Mouse (Mus musculus) limb, embryonic 11.5 days (tissue): ENCODE measurements at regions not wholly inside any gene's neighbourhood (a gene's known extent, or its start where the extent isn't known, plus 50 kb on each side); places are given as distances from the start of the nearest gene placed in this dataset.

Experiments used
- ATAC-seq: fragments of 200-750 bp; cut with Nextera tagmentation; 2 replicates; pipeline ENCODE4 v1.8.0; 2017; ENCODE audit warnings: low read depth; ENCODE audit not compliant: insufficient number of reproducible peaks, low FRiP score, low TSS enrichment
- DNase-seq: peaks from one replicate; pipeline ENCODE4 v3.0.0-alpha.2; 2015; ENCODE audit warnings: low spot score
- H3K27ac ChIP-seq: fragments of 300-500 bp; sonication (generic); replicated peaks from 2 replicates; pipeline ENCODE4 v1.5.1; 2014; ENCODE audit warnings: low read depth, mild to moderate bottlenecking, low read length
- H3K27me3 ChIP-seq: fragments of 300-500 bp; sonication (generic); 2 replicates; pipeline ENCODE4 v1.6.1; 2014; ENCODE audit warnings: mild to moderate bottlenecking, low read length, mixed read lengths; ENCODE audit not compliant: control insufficient read depth, insufficient read depth
- H3K36me3 ChIP-seq: fragments of 300-500 bp; sonication (generic); 2 replicates; pipeline ENCODE4 v1.6.1; 2014; ENCODE audit warnings: mild to moderate bottlenecking, low read length, moderate library complexity, mixed read lengths; ENCODE audit not compliant: control insufficient read depth, insufficient read depth
- H3K4me1 ChIP-seq: fragments of 300-500 bp; sonication (generic); 2 replicates; pipeline ENCODE4 v1.6.1; 2014; ENCODE audit warnings: low read length, mixed read lengths; ENCODE audit not compliant: control insufficient read depth, insufficient read depth
- H3K4me2 ChIP-seq: fragments of 300-500 bp; sonication (generic); 2 replicates; pipeline ENCODE4 v1.6.1; 2014; ENCODE audit warnings: low read depth, mild to moderate bottlenecking, moderate library complexity; ENCODE audit not compliant: severe bottlenecking
- H3K4me3 ChIP-seq: fragments of 300-500 bp; sonication (generic); 2 replicates; pipeline ENCODE4 v1.5.1; 2014; ENCODE audit warnings: low read depth, low read length
- H3K9ac ChIP-seq: fragments of 300-500 bp; sonication (generic); 2 replicates; pipeline ENCODE4 v1.6.1; 2014; ENCODE audit warnings: mild to moderate bottlenecking, low read length
- H3K9me3 ChIP-seq: fragments of 300-500 bp; sonication (generic); 2 replicates; pipeline ENCODE4 v1.6.1; 2016; ENCODE audit warnings: low read length; ENCODE audit not compliant: control insufficient read depth
- WGBS: fragments of 180-500 bp; shearing (Covaris S2); extraction: QIAGEN DNeasy Blood & Tissue Kit; methylation state at CpG from one replicate; pipeline ENCODE4 v1.1.7; 2014; 5-methylcytosine and 5-hydroxymethylcytosine counted together

- H3K4me2 ChIP-seq: no peak overlapping the region
- no peak overlapping the region for H3K9ac ChIP-seq
- H3K9me3 ChIP-seq: no peaks in the 10 kb centered on the region
- no peaks in the 10 kb centered on the region for H3K4me1 ChIP-seq
- DNase-seq (no peak), ATAC-seq (no peak)
- H3K4me3 ChIP-seq: no peak overlapping the region
- H3K36me3 ChIP-seq: no peaks in the 10 kb centered on the region
- H3K27me3 ChIP-seq: no peaks in the 10 kb centered on the region
- no peak overlapping the region for H3K27ac ChIP-seq
- 85% methylated on average over 5 of the region's 5 CpGs for WGBS
Measured at GRCm38 (mm10) chr1:57537369-57537768, 130.5 kb upstream of the Tyw5 start.

DNA sequence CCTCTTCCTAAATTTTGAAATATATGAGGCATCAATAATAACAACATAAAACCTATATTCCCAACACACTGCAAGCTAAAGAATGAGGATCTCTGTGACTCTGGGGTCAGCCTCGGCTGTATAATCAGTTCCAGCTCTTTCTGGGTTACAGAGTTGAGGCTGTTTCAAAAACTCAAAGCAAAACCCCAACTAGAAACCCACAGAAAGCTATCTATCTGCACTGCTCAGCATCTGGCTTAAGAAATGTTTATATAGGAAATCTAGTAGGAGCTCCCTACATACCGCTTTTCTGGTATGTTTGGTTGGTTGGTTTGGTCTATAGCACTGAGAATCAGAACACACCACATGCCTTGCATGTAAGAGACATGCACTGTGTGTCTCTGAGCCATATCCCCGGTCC is 137.8 kb upstream of the Tyw5 start:
- no peak overlapping the region for H3K4me2 ChIP-seq
- no peak for DNase-seq

GRCm38 (mm10) chr1:57545792-57546685 is 139.1 kb upstream of the Tyw5 start:
- Histone ChIP-seq H3K9ac (no peak overlapping the region), H3K36me3 (no peaks in the 10 kb centered on the region), H3K4me2 (no peak overlapping the region), H3K4me1 (peaks cover 3% of the 10 kb centered on the region; the same call in 1 of the 2 replicates), H3K9me3 (no peaks in the 10 kb centered on the region), H3K27ac (no peak overlapping the region), H3K4me3 (no peak overlapping the region), H3K27me3 (no peaks in the 10 kb centered on the region)
- 71% methylated on average over 14 of the region's 14 CpGs for WGBS
- no peak for ATAC-seq
- DNase-seq: no peak

More for the DNA sequence above, 137.8 kb upstream of the Tyw5 start:
- 64% methylated on average over 3 of the region's 3 CpGs for WGBS
- no peaks in the 10 kb centered on the region for H3K27me3 ChIP-seq
- H3K4me1 ChIP-seq: peaks cover 3% of the 10 kb centered on the region; the same call in 1 of the 2 replicates
- no peaks in the 10 kb centered on the region for H3K36me3 ChIP-seq
- no peak overlapping the region for H3K9ac ChIP-seq
- H3K4me3 ChIP-seq: no peak overlapping the region
- ATAC-seq: no peak
- no peak overlapping the region for H3K27ac ChIP-seq
- no peaks in the 10 kb centered on the region for H3K9me3 ChIP-seq

DNA sequence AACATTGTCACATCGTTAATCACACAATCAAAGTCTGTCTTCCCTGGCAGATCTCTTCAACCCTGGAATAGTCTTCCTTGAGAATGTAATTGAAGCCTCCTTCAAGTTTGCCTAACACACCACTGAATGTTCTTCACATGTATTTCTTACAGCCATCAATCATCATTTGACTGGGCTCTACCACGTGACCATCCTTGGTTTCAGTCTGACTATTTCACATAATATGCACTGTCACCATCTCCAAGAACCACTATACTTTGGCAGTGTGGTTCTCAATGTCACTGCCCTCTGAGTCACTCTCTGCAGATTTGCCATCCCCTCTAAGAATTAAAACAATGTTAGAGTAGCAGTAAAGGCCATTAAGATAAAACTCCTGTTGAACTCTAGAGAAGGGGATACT is 154.6 kb upstream of the Tyw5 start:
- 84% methylated on average over 2 of the region's 2 CpGs for WGBS
- H3K4me1 ChIP-seq: no peaks in the 10 kb centered on the region
- no peak overlapping the region for H3K27ac ChIP-seq
- no peaks in the 10 kb centered on the region for H3K36me3 ChIP-seq
- no peak overlapping the region for H3K4me3 ChIP-seq
- DNase-seq (no peak), ATAC-seq (no peak)
- no peaks in the 10 kb centered on the region for H3K27me3 ChIP-seq
- H3K4me2 ChIP-seq: no peak overlapping the region
- no peaks in the 10 kb centered on the region for H3K9me3 ChIP-seq
- no peak overlapping the region for H3K9ac ChIP-seq

DNA sequence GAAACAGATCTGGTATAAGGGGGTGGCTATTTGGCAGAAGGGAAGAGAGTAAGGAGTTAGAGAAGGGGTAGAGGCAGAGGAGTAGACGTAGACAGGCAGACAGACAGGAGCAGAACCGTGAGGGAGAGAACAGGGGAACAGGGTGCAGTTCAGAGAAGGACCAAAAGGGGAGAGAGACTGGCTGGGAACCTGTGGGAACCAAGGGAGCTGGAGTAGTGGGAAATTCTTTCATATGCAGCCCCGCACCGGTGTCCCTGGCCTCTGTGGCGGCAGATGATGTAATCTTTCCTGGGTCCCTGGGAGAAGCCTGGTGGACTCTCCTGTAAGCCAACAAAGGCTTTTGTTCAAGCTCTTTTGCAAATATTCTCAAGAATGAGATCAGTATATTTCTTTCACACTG is 157.8 kb upstream of the Tyw5 start:
- ATAC-seq (no peak), DNase-seq (no peak)
- WGBS: 61% methylated on average over 5 of the region's 5 CpGs

GRCm38 (mm10) chr1:57572097-57572496 is 165.2 kb upstream of the Tyw5 start:
- H3K27ac ChIP-seq: no peak overlapping the region
- H3K9me3 ChIP-seq: no peaks in the 10 kb centered on the region

More for the DNA sequence above, 157.8 kb upstream of the Tyw5 start:
- H3K4me3 ChIP-seq: no peak overlapping the region
- H3K27me3 ChIP-seq: no peaks in the 10 kb centered on the region
- H3K4me1 ChIP-seq: no peaks in the 10 kb centered on the region
- no peak overlapping the region for H3K4me2 ChIP-seq
- no peak overlapping the region for H3K27ac ChIP-seq
- H3K36me3 ChIP-seq: no peaks in the 10 kb centered on the region
- no peaks in the 10 kb centered on the region for H3K9me3 ChIP-seq
- no peak overlapping the region for H3K9ac ChIP-seq

DNA sequence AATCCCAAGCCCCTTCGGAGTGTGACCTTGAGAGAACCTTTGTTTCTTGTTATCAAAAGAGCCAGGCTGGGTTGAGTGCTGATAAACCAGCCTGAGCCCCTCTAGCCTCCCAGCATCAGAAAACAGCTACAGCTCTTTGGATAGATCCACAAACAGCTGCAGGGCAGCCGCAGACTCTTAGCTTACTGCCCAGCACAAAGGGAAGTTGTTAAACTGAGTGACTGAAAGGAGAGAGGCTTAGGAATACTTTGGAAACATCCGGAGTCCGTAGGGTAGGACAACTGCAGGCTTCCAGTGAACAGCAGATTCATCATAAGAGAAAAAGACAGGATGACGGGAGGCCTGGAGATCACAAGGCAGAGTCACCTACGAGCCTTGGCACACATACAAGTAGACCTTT is 166.9 kb upstream of the Tyw5 start:
- no peak for DNase-seq
- Histone ChIP-seq H3K9ac (no peak overlapping the region), H3K27ac (no peak overlapping the region), H3K4me1 (no peaks in the 10 kb centered on the region), H3K36me3 (no peaks in the 10 kb centered on the region), H3K4me3 (no peak overlapping the region), H3K4me2 (no peak overlapping the region), H3K27me3 (no peaks in the 10 kb centered on the region), H3K9me3 (no peaks in the 10 kb centered on the region)
- no peak for ATAC-seq
- WGBS: 82% methylated on average over 6 of the region's 6 CpGs

More at GRCm38 (mm10) chr1:57572097-57572496, 165.2 kb upstream of the Tyw5 start:
- WGBS: 85% methylated on average over 5 of the region's 5 CpGs
- Histone ChIP-seq H3K4me1 (no peaks in the 10 kb centered on the region), H3K9ac (no peak overlapping the region), H3K4me3 (no peak overlapping the region), H3K27me3 (no peaks in the 10 kb centered on the region), H3K36me3 (no peaks in the 10 kb centered on the region), H3K4me2 (no peak overlapping the region)
- ATAC-seq: no peak
- DNase-seq: no peak

DNA sequence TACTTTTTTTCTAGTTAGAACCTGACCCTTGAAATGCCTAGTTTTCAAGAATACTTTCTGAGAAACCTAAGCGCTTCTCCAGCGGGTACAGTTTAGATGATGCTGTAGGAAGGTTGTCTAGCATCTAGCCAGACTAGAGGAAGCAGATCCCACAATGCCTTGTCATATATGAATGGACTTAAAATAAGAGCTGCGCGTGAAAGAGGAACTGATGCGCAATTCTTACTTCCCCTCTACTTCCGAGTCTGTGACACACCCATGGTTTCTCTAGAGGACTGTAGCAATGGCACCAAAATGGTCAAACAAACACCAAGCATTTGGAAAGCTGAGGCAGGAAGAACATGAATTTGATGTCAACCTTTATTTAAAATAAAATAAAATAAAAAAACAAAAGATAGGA is 167.6 kb upstream of the Tyw5 start:
- DNase-seq (no peak), ATAC-seq (no peak)
- Histone ChIP-seq H3K36me3 (no peaks in the 10 kb centered on the region), H3K4me2 (no peak overlapping the region), H3K27ac (no peak overlapping the region), H3K27me3 (no peaks in the 10 kb centered on the region), H3K4me1 (no peaks in the 10 kb centered on the region), H3K9me3 (no peaks in the 10 kb centered on the region), H3K4me3 (no peak overlapping the region), H3K9ac (no peak overlapping the region)
- WGBS: 96% methylated on average over 6 of the region's 6 CpGs
